Mouse (Mus musculus) kidney, postnatal 25 days (tissue): Measurements from ENCODE around the gene Cnn2.

Experiments used
- DNase-seq, 2 experiments: peaks; one replicate each; pipeline ENCODE4 v3.0.0; 2021; ENCODE audit warnings: mixed read lengths in 2 of 2

Cnn2 gene

DNA sequence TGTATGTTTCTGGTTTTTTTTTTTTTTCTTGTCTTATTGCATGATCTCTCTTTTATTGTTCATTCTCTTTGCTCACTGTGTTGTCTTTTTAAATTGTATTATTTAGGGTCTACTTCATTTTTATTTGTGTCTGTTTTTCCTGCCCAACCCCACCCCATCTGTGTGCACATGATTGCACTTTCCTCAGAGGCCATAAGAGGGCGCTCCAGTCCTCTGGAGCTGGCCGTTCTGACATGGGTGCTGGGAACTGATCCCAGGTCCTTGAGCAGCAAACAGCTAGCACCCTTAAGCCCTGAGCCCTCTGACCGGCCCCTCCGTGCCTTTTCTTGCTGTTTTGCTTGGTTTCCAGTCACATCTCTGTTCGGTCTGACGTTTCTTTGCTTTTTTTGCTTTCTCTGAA is 3.2 kb downstream of the Cnn2 start:
- no peak for DNase-seq

- peak; percentile 65 to 68 for DNase-seq
Observed at GRCm38 (mm10) chr10:79994397-79995115, 6.2 kb downstream of the Cnn2 start.

DNA sequence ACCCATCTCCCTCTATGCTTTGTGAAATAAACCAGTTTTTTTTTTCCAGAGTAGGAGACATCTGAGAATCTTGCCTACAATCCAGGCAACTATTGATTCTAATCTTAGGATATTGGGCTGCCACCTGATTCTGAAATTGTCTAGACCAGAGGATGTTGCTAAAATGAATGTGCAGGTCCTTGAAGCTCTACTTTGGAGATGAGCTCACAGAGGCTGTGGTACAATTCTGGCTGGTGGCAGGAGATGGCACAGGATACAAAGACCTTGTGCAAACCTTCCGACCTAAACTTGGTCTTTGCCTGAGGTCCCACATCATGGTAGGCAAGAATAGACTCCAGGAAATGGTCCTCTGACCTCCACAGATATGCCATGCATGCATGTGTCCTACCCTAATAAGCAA is 7.3 kb downstream of the Cnn2 start:
- DNase-seq: no peak

DNA sequence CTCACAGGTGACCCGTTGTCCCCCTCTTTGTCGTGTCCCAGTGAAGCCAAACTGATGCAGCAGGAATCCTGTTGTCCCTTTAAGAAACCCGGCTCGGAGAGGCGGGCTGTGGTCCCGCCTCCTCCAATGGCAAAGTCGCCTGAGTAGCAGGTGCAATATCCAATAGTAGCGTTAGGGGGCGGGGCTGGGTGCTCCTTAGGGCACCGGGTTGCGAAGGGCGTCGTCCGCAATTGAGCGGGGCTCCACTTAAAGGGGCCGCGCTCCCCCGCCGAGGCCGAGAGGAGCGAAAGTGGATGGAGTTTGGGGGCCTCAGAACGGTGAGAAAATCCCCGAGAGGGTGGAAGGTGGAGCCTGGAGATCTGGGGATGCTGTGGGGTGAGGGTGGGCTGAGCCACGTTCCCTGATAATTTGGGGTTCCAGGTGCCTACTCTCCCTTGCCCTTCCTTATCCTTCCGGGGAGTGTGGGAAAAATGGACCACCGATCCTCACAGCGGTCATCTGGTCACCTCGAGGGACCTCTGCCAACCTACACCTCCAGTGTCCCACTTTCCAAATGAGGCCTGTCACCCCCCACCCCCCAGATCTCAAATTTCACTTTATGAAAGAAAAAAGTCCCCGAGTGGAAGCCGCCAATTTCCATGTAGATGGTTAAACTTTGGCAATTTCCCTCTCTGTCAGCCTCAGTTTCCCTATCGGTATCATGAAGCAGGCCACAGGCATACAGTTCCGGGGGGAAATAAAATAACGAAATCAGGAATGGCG is 8.1 kb downstream of the Cnn2 start, which contains the start of gene Abca7:
Gene Abca7 (plus strand): TSS at position 223 of the 762 bp plus-strand sequence.
- peak; percentile 97 to 99 for DNase-seq

DNA sequence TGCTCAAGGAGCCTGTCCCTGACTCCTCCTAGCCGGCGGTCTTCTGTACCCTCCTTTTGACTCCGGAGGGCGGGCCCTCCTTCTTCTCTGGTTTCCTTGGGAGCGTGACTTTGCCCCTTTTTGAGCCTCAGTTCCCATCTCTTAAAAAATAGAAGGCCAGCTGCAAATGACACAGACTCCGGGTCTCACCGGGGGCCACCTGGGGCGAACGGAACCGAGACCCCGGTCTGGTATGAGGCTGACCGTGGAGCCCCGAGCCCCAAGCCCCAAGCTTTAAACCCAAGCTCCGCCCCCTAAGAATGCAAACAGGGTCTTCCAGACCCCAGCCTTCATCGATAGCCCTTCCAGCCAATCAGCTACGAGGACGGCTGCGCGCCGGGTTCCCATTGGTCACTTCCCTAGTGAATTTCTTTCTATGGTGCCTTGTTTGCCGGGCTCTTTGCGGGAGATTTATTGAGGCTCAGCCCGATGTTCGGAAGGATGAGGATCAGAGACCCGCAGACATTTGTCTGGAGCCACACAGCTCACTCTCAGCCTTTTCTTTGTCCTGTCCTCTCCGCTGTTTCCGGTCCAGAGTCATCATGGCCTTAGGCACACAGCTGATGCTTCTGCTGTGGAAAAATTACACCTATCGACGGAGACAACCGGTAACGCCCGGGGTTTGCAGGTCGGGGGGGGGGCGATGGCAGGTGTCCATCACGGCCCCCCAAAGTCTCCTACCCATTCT is 8.8 kb downstream of the Cnn2 start:
- peak; percentile 71 to 85 for DNase-seq

GRCm38 (mm10) chr10:79997819-79998218 is 9.4 kb downstream of the Cnn2 start:
- DNase-seq: no peak

GRCm38 (mm10) chr10:80001945-80002344 is 13.6 kb downstream of the Cnn2 start:
- no peak for DNase-seq

- DNase-seq: no peak
Observed at GRCm38 (mm10) chr10:80002829-80003228, 14.4 kb downstream of the Cnn2 start.

DNA sequence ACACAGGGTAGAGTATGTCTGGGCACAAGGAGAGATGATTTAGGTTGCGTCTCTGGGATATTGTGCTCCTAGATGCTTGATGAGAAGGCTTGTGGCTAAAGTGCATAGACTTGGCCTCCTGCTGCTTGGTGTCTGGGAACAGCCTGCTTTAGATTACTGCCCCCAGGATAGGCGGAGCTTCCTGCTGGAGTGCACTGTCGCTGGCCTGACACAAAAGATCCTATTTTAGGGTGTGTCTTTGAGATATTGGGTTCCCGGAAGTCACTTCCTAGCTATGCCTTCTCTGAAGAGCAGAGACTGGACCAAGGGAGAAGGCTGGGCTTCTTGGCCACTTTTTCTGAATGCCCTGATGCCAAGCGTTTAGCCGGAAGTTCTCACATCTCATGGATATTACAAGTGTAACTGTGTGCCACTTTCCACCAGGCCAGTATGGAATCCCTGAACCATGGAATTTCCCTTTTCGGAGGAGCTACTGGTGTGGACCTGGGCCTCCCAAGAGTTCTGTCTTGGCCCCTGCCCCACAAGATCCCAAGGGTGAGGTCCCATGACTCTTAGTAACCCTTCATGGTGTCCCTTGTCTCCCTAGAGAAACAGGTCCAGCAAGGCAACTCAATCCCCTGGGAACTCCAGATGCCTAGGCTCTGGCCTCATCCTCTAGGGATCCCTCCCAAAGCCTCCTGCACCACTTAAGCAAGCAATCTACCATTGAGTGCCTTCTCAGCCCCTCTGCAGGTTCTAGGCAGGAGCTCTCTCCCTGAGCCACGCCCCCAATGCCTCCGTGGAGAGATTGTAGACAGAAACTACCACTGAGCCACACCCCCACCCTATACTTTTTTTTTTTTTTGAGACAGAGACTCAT is 15.2 kb downstream of the Cnn2 start:
- no peak for DNase-seq

DNA sequence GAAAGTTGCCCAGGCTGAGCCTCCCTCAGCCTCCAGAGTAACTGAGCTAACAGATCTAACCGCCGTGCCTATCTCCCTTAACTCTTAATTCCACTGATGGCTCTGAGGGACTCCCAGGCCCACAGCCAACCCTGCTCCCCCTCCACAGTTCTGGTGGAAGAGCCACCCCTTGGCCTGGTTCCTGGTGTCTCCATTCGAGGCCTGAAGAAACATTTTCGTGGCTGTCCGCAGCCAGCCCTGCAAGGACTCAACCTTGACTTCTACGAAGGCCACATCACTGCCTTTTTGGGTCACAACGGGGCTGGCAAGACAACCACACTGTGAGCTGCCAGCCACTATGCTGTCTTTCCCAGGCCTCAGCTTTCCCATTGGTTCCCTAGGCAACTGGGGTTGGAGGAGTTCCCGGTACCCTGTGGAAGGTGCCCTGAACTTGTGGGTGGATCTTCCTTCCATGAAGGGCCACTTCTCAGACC is 15.9 kb downstream of the Cnn2 start:
- DNase-seq: no peak

DNA sequence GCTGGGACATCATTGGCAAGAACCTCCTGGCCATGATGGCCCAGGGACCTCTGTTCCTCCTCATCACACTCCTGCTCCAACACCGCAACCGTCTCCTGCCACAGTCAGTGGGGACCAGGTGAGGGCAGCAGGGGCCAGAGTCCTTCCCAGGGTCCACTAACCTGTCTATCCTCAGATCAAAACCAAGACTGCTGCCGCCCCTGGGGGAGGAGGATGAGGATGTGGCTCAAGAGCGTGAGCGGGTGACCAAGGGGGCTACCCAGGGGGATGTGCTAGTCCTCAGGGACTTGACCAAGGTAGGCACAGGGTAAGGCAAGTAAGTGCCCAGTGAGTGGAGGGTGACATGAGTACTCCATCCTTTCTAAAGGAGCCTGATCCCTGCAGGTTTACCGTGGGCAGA is 23.4 kb downstream of the Cnn2 start:
- no peak for DNase-seq

DNA sequence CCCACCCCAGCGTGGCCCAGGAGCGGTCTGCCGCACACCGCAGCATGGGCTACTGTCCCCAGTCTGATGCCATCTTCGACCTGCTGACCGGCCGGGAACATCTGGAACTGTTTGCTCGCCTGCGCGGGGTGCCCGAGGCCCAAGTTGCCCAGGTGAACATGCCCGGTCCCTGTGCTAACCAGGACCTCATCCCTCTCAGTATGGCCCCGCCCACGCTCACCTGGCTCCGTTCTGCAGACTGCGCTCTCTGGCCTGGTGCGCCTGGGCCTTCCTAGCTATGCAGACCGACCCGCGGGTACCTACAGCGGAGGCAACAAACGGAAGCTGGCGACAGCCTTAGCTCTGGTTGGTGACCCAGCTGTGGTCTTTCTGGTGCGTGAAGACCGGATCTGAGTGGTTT is 25.2 kb downstream of the Cnn2 start:
- no peak for DNase-seq

- no peak for DNase-seq
Observed at GRCm38 (mm10) chr10:80014484-80015290, 26.3 kb downstream of the Cnn2 start.

GRCm38 (mm10) chr10:80015583-80015982 is 27.2 kb downstream of the Cnn2 start:
- no peak for DNase-seq

GRCm38 (mm10) chr10:80016511-80016910 is 28.1 kb downstream of the Cnn2 start, which contains the start of gene Arhgap45:
Arhgap45 (plus strand) TSS chr10:80016653.
- no peak for DNase-seq

DNA sequence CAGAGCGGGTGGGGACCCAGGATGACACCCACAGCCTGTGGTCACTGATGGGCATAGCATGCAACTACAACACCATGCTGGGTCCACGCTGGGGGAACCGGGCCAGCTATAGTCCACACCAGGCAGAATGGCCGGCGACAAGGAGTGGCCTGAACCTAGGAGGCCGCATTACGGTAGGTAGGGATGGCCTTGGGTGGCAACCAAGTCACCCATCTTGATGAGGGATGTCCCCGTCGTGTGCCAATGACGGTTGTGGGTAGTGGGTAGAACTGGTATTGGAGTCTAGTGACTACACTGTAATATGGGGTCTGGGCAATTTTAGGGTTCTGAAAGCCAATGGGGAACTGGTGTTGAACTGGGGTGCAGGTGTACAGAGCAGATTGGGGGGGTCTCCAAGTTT is 28.5 kb downstream of the Cnn2 start:
- no peak for DNase-seq

DNA sequence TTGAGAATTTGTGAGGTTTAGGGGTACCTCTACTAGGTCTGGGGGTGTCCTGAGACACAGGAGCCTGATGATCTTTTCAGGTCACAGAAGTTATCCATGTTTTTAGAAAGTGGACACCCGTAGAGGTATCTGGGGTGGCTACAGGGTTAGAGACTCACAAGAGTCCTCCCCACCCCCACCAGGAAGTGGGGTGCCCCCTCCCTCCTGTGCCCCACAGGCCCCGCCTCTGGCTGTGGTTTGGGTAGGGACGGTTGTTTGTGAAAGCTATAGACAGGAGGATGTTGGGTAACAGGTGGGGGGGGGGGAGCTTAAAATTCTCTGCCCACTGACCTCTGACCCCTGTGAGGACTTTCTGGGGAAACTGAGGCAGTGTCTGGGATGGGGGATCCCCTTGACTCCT is 29.0 kb downstream of the Cnn2 start:
- no peak for DNase-seq

GRCm38 (mm10) chr10:80017771-80018170 is 29.4 kb downstream of the Cnn2 start:
- no peak for DNase-seq

DNA sequence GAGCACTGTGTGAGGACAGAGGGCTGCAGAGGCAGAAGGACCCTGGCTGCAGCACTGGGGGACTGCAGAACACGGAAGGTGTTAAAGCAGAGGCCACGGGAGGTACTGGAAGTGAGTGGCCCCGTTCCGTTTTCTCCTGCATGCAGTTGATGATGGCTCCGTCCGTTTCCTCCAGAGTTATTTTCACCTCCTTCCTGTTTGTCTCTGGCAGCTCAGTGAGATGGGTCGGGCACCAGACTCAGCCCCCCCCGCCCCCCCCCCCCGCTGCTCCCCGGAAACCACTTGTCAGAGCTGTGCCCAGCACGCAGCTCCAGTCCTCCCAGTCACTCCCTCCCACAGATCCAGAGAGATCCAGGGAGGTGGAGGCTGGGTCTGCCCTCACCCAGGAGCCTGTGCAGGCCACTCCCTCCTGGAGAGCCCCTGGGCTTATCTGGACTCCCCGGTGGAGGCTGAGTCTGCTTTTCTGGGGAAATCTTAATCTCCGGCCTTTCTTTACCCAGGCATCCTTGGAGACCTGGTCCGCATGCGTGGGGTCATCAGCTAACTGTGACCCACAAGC is 30.4 kb downstream of the Cnn2 start:
- DNase-seq: no peak

DNA sequence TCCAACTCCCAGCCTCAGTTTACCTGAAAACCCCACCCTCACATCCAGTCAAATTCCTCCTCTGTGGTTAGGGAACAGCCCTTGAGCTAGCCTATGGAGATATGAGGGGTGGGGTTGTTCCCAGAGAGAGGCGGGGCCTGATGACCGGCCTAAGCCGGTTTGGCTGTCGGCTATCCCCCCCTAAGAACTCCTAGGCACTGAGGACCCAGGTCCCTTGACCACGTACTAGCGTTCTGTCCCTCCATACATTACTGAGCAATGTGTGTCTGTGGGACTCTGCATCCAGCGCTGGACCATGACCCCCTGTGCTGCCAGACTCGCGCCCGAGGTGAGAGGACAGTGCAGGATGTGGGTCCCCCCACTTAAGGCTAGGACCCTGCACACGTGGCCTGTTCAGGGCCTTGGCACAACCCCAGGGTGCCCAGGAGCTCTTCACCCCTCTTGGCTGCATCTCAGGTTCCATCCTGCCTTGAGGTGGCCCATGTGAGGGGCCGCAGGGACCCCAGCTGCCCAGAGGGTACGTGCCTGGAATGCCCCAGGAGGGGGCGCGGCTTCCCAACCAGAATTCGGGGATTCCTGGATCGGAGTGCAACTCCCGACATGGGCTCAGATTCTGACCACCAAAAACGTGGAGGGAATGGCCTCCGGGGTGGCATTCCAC is 31.2 kb downstream of the Cnn2 start:
- DNase-seq: no peak

GRCm38 (mm10) chr10:80020191-80020590 is 31.8 kb downstream of the Cnn2 start:
- DNase-seq: no peak
